Mouse (Mus musculus) megakaryocyte, embryonic 14.5 days (primary cell): Measurements from ENCODE around the gene Armc2.

Experiments
- FLI1 ChIP-seq: IDR thresholded peaks from 2 replicates; pipeline ENCODE4 v1.6.1; 2012; ENCODE audit warnings: low read length, inconsistent platforms, mixed read lengths
- GATA1 ChIP-seq: IDR thresholded peaks from 3 replicates; pipeline ENCODE4 v1.6.1; 2012; ENCODE audit warnings: mixed read lengths, low read length, inconsistent platforms, borderline replicate concordance

- TF ChIP-seq GATA1 (no peak), FLI1 (no peak)
Measured at GRCm38 (mm10) chr10:41984221-41984620, 34.0 kb downstream of the Armc2 start.
